ENCODE assay signal across 17 mouse cellular contexts in genomic region chr2:51238992-51239391, GRCm38 (mm10).
DNase-seq lines count a peak whose midpoint lies in the region; ATAC-seq lines count a peak whose summit lies in the region.
"Had no signal": no experiment of that assay in that cellular context is flagged by ENCODE, and none has a peak within 500 bp of the region (broad histone marks: within the 10 kb centered on the region; RNA-seq: fewer than 3 reads in every experiment).

No protein-coding gene starts in this region.

- H3K4me3 ChIP-seq in heart, embryonic 11.5 days (ENCODE audit: low read depth, low read length): no peak overlapping the region
- H3K4me3 ChIP-seq in limb, embryonic 10.5 days: no peak overlapping the region
- H3K4me3 ChIP-seq: layer of hippocampus, adult 2 months; neural tube, embryonic 15.5 days had no signal

- intact Hi-C loops in left cerebral cortex, postnatal 4 days (cut with DNase I): no loop called here

- no peaks in the 10 kb centered on the region for H3K9me3 ChIP-seq in heart, embryonic 11.5 days (replicated peaks; ENCODE audit: control insufficient read depth, low read length)
- no peaks in the 10 kb centered on the region for H3K9me3 ChIP-seq in limb, embryonic 10.5 days (replicated peaks)
- H3K9me3 ChIP-seq: neural tube, embryonic 15.5 days had no signal

- peak overlapping the region; percentile 53 for H3K4me2 ChIP-seq in heart, embryonic 11.5 days

- H3K36me3 ChIP-seq in heart, embryonic 11.5 days (ENCODE audit: control insufficient read depth, insufficient read depth, low read length): no peaks in the 10 kb centered on the region
- H3K36me3 ChIP-seq in limb, embryonic 10.5 days: no peaks in the 10 kb centered on the region
- H3K36me3 ChIP-seq: neural tube, embryonic 15.5 days had no signal

- DNase-seq in heart, adult 18-20 months: no peak
- DNase-seq in left cerebral cortex, postnatal 4 days: peak; percentile 5
- no peak for DNase-seq in left cerebral cortex, adult 18-20 months (ENCODE audit: low spot score in 2 of 2)
- peak; percentile 28 for DNase-seq in embryo, embryonic 10.5 days (ENCODE audit: low spot score)
- peak; percentile 43 for DNase-seq in limb, embryonic 10.5 days (ENCODE audit: low spot score)
- DNase-seq in spleen, postnatal 10 days (ENCODE audit: low spot score in 2 of 2): no peak
- DNase-seq in layer of hippocampus, adult 18-20 months (ENCODE audit: low spot score in 2 of 2): no peak
- DNase-seq: cerebellum, adult 2 months; gastrocnemius, postnatal 10 days; kidney, adult 18-20 months; lung, postnatal 14 days; thymus, postnatal 25 days had no signal

- ATAC-seq in heart, embryonic 11.5 days (replicated peaks; ENCODE audit: insufficient number of reproducible peaks, low FRiP score, low TSS enrichment): no peak

- no peak overlapping the region for H3K9ac ChIP-seq in heart, embryonic 11.5 days (ENCODE audit: low read depth, low read length)
- H3K9ac ChIP-seq: hindbrain, embryonic 14.5 days; liver, embryonic 14.5 days; neural tube, embryonic 15.5 days had no signal

- no peak overlapping the region for H3K27ac ChIP-seq in heart, embryonic 11.5 days (ENCODE audit: low read depth, low read length)
- peak overlapping the region; percentile 25 for H3K27ac ChIP-seq in limb, embryonic 10.5 days
- H3K27ac ChIP-seq: hindbrain, embryonic 14.5 days; layer of hippocampus, adult 2 months; liver, embryonic 14.5 days; neural tube, embryonic 15.5 days had no signal

- no peaks in the 10 kb centered on the region for H3K4me1 ChIP-seq in heart, embryonic 11.5 days (ENCODE audit: control insufficient read depth, insufficient read depth, low read length)
- peaks cover 30% of the 10 kb centered on the region for H3K4me1 ChIP-seq in limb, embryonic 10.5 days

- no peaks in the 10 kb centered on the region for H3K27me3 ChIP-seq in heart, embryonic 11.5 days (ENCODE audit: control insufficient read depth, insufficient read depth, low read length)
- no peaks in the 10 kb centered on the region; the same call in 1 of the 2 replicates for H3K27me3 ChIP-seq in limb, embryonic 10.5 days (ENCODE audit: low read depth, poor library complexity, severe bottlenecking)
- H3K27me3 ChIP-seq: neural tube, embryonic 15.5 days had no signal

- WGBS in heart, embryonic 11.5 days (ENCODE audit: insufficient replicate concordance): 33% methylated on average over 4 of the region's 4 CpGs
- 10% methylated on average over 4 of the region's 4 CpGs for WGBS in limb, embryonic 10.5 days

Comparison
In these comparisons a context has a peak if more than half of its experiments do, and no peak if none do; other contexts are left out.
1. DNase-seq: peak in left cerebral cortex, postnatal 4 days (single experiment), embryo, embryonic 10.5 days (single experiment) and limb, embryonic 10.5 days (single experiment); none in heart, adult 18-20 months (0 of 2), left cerebral cortex, adult 18-20 months (0 of 2), spleen, postnatal 10 days (0 of 2) and layer of hippocampus, adult 18-20 months (0 of 2).